Mouse (Mus musculus): ENCODE results near the gene Lat2. TPM values are rescaled to one million over a fixed set of nuclear protein-coding genes. Genes with fewer than 3 reads are reported as not detected.
A peak's percentile ranks its signal among the peaks of the same experiment; 100 is the strongest.

Lat2 gene
- total RNA-seq, 2 experiments from 2014 or later: 3.0 to 3.3 TPM

- intact Hi-C loops (cut with DNase I): loop anchor here (2.0 to 5.0 kb wide), 2 partner anchors 87 to 121 kb away; no protein-coding TSS in a partner anchor
- DNase-seq: no peak
Observed at GRCm38 (mm10) chr5:134615780-134616179, 955 bp upstream of the Lat2 start.

- DNase-seq: no peak
- intact Hi-C loops (cut with DNase I): loop anchor here (5.0 kb wide), 1 partner anchor 87 kb away; no protein-coding TSS in a partner anchor
Observed at GRCm38 (mm10) chr5:134615380-134615779, 555 bp upstream of the Lat2 start.

- no peak for DNase-seq
- intact Hi-C loops (cut with DNase I): no loop called here
Observed at GRCm38 (mm10) chr5:134614296-134614695, 529 bp downstream of the Lat2 start.

- intact Hi-C loops (cut with DNase I): no loop called here
- no peak for DNase-seq
Observed at GRCm38 (mm10) chr5:134613727-134614126, 1.1 kb downstream of the Lat2 start.

DNA sequence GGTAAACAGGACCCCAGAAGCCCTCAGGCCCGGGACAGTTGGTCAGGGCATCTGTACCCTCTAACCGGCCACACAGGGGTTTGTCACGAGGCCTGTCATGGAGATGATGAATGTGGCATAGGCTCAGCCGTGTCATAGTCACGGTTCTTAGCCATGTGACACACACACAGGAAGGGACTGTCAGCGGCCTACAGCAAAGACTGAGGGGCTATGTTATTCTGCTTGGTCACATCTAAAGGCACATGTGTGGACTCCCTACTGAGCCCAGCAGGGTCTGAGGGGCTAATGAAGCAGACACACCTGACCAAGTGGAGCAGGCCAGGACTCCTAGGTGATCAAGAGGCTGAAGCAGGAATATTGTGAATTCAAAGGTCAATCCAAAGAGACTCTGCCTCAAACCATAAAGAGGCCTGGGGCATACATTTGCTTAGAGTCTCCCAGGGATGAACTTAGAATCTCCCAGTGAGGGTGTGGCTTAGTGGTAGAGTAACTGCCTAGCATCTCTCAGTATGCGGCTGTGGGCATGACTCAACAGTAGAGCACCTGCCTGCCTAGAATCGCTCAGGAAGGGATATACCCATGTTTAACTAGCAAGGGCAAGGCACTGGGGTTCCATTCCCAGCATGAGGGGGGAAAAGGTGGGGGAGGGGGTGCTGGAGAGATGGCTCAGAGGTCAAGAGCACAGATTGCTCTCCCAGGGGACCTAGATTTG lies 2.9 kb downstream of the Lat2 start:
- intact Hi-C loops (cut with DNase I): no loop called here
- DNase-seq: no peak

DNA sequence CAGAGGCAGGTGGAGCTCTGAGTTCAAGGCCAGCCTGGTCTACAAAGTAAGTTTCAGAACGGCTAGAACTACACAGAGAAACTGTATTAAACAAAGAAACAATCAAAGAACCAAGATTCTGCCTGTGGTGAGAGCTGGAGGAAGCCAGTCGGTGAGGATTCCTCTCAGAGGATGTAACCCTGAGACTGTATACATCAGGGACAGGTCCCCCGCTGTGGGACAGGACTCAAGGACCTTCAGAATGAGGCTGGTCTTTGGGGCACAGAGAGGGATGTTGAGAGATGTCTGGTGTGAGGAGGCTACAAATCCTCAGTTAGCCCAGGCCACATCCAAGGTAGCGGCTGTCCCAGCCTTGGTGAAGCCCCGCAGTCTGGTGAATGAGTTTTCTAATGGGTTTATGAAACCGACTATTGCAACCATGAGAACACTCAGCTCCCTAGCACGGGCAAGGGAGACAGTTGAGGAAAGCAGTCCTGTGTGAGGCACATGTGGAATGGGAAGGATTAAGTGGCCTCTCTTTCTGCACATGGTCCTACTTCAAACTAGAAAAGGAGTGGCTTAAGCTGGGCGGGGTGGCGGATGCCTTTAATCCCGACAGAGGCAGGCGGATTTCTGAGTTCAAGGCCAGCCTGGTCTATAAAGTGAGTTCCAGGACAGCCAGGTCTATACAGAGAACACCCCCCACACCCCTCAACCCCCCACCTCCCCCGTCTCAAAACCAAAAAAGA lies 4.7 kb downstream of the Lat2 start:
- DNase-seq: no peak

DNA sequence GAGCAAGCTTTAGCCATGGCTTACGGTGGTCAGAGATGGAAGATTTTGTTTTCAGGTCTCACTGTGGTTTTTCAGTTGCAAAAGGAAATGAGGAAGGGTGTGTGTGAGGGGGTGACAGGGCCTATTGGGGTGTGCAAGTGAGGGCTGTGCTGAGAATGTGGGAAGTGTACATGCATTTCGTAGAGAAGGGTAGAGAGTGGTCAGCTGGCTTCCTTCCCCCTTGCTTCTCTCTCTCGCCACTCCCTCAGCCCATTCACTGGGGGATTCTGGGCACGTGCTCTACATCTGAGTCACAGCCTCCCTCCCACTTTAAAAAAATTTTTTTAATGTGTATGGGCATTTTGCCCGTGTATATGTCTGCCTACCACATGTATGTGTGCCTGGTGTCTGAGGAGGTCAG lies 7.7 kb downstream of the Lat2 start:
- intact Hi-C loops (cut with DNase I): loop anchor here (10.0 kb wide), 1 partner anchor 298 kb away; the partner anchor contains the start of gene Tmem270
- peak in 1 of 2 experiments; percentile 40 for DNase-seq

More for the DNA sequence above, 4.7 kb downstream of the Lat2 start:
- intact Hi-C loops (cut with DNase I): loop anchor here (10.0 kb wide), 1 partner anchor 295 kb away; the partner anchor contains the start of gene Tmem270

DNA sequence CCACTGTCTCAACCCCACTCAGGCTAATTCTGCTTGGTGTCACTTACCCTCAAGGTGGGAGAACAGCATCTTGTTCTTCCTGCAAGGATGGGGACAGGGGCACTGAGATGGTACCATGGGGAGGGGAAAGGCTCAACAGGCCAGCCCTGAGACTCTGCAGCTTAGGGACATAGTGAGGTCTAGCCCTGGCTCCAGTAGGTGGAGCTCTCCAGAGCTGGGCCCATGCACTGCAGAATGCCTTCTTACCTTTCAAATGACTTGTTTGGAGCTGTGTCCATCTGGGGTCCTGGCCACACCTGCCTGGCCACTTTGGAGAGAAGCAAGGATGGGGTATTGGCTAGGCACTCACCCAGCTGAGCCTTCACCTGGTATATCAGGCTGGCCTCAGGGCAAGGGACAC lies 8.5 kb downstream of the Lat2 start:
- no peak for DNase-seq
- intact Hi-C loops (cut with DNase I): loop anchor here (10.0 kb wide), 1 partner anchor 298 kb away; the partner anchor contains the start of gene Tmem270

DNA sequence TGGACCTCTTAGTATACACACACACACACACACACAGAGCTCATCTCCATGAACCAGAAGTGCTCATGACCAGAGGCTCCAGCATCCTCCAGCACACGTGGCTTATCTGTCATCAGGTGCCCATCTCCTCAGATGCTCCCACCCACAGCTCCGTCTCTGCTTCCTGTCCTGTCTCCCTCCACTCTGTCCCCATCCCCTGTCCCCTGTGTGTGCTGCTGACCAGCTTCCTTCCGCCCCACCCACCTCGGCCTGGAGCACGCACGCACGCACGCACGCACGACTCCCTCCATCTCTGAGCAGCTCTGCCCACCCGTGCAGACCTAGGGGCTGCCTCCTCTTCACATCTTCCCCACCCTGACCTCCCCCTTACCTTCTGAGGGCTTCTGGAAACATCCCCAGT lies 10.4 kb downstream of the Lat2 start:
- no peak for DNase-seq
- intact Hi-C loops (cut with DNase I): loop anchor here (5.0 to 10.0 kb wide), 2 partner anchors 98 to 300 kb away; partner anchors contain the start of gene Tmem270

DNA sequence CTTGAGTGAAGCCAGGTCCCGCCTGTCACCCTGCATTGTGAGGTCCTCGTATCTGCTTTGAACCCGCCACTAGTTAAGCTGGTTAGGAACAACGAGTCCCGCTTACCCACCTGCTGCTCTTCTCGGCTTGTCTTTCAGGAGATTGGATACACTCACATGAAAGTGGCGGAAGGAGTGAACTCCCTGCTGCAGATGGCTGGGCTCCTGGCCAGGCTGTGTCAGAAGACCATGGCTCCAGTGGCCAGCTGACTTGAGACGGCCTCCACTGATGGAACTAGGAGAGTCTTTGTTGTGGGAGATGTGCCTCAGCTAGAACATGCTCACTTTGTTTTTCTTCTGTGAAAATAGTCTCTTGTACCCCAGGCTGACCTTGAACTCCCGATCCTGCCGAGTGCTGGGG lies 17.1 kb downstream of the Lat2 start:
- peak; percentile 61 to 62 for DNase-seq
- intact Hi-C loops (cut with DNase I): no loop called here

- intact Hi-C loops (cut with DNase I): no loop called here
- no peak for DNase-seq
Observed at GRCm38 (mm10) chr5:134593093-134593492, 21.7 kb downstream of the Lat2 start.

DNA sequence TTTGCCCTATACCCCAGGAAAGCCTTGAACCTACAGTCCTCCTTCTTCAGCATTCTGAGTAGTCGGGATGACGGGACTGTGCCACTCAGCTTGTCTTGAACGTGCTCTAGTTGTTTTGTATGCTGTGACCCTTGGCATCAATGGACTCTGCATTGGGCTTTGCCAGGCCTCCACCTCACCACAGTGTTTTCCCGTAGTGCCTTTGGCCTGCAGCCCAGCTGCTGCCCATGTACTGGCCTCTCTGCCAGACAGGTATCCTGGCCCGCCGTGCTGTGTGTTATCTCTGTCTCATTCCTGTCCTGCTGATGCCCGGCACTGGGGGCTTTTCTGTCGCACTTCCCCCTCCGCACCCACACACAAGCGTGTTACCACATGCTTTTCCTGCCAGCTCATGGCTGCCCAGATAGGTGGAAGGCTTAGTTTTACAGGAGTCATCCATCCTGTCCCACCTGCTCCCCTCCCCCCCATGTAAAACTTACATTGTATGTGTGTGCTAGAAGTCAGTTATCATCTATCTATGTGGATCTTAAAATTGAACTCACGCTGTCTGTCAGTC lies 22.7 kb downstream of the Lat2 start:
- DNase-seq: peak; percentile 55 to 64

DNA sequence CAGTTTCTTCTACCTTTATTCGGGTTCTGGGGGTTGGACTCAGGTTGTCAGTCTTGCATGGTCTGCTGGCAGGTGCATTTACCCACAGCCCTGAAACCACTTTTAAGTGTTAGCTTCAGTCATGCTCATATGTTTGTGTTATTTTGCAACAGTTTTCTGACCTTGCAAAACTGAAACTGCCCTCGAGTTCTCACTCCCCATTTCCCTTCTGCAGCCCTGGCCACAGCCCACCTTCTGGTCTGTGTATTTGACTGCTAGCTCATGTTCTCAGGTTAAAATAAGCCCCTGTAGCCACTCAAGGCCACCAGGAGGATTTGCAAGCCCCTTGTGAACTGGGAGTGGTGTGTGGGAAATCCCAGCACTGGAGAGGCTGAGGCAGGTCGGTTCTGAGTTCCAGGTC lies 24.9 kb downstream of the Lat2 start:
- no peak for DNase-seq

More for the DNA sequence above, 22.7 kb downstream of the Lat2 start:
- intact Hi-C loops (cut with DNase I): no loop called here

GRCm38 (mm10) chr5:134584798-134585197 lies 30.0 kb downstream of the Lat2 start:
- intact Hi-C loops (cut with DNase I): loop anchor here (5.0 to 10.0 kb wide), 2 partner anchors 37 to 200 kb away; no protein-coding TSS in a partner anchor
- DNase-seq: no peak

More for the DNA sequence above, 24.9 kb downstream of the Lat2 start:
- intact Hi-C loops (cut with DNase I): loop anchor here (10.0 kb wide), 1 partner anchor 205 kb away; no protein-coding TSS in a partner anchor

DNA sequence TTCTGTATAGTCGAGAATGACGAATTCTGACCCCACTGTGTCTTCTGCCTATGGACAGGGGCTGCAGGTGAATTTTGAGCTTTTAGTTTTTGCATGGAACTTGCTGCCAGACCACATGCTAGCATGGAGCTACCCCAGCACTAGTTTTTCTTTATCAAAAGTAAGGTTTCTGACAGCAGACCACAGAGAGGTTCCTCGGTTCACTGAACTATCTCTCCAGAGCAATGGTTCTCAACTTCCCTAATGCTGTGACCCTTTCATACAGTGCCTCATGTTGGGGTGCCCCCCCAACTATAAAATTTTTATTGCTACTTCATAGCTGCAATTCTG lies 31.0 kb downstream of the Lat2 start:
- intact Hi-C loops (cut with DNase I): loop anchor here (5.0 to 10.0 kb wide), 2 partner anchors 37 to 199 kb away; no protein-coding TSS in a partner anchor
- DNase-seq: no peak

DNA sequence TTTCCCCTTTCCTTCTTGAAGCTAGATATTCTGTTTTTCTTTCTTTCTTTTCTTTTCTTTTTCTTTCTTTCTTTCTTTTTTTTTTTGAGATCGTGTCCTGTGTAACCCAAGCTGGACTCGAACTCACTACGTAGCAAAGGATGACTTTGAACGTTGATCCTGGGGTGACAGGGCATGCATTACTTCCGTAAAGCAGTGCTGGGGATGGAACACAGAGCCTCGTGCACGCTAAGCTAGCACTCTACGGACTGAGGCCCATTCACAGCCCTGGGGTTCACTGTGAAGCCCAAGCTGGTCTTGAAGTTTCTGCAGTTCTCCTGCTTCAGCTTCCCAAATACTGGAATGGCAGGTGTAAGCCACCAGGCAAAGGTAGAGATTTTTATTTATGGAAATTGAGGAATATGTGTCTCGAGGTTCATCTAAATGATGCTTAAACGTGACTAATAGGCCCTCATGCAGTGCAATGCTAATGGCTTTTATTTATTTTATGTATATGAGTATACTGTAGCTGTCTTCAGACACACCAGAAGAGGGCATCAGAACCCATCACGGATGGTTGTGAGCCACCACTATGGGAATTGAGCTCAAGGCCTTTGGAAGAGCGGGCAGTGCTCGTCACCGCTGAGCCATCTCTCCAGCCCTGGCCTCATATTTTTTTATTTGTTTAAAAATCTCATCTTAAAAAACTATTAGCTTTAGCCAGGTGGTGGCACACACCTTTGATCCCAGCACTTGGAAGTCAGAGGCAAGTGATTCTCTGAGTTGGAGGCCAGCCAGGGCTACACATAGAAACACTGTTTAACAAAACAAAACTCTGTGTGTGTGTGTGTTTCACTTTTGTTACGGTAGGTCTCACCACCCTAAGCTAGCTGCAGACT lies 31.6 kb downstream of the Lat2 start:
- no peak for DNase-seq
- intact Hi-C loops (cut with DNase I): loop anchor here (5.0 to 10.0 kb wide), 2 partner anchors 36 to 198 kb away; no protein-coding TSS in a partner anchor

DNA sequence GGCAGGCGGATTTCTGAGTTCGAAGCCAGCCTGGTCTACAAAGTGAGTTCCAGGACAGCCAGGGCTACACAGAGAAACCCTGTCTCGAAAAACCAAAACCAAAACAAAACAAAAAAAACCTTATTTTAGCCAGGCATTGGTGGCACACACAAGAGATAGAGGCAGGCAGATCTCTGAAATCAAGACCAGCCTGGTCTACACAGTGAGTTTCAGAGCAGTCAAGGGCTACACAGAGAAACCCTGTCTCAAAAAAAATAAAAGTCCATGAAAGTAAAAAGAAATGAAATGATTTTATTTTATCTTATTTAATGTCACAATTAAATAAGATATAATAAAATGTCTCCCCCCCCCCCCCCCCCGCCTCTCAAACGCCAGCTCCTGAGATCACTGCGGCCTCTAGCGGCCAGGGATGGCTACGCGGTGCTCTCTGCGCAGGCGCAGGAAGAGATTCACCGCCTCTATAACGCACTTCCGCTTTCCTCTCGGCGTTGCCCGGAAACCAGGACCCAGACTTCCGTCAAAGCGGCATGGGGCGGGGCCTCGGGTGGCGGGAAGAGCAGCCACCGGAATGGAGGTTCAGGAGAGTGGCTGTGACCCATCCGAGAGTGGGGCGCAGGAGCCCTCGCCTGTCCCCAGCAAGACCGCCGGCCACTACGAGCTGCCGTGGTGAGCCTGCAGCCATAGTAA lies 32.5 kb downstream of the Lat2 start:
- intact Hi-C loops (cut with DNase I): loop anchor here (5.0 to 10.0 kb wide), 2 partner anchors 35 to 198 kb away; no protein-coding TSS in a partner anchor
- peak; percentile 97 to 98 for DNase-seq

DNA sequence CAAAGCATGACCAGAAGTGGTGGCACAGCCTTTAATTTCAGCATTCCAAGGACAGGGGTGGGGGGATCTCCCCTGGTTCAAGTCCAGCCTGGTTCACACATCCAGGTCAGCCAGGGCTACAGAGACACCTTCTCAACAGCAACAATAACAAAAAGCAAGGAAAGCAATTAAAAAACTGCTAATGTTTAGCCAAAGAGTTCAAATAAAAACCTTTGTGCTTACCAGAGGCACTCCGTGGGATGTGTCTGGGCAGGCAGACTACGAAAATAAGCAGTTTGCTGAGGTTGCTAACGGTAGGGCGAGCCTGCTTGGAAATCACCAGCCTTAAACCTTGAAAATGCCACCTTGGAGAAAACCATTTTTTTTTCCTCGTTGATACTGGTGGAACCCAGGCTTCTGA lies 33.7 kb downstream of the Lat2 start, which contains the start of gene Rfc2:
TSS of gene Rfc2 (plus strand) at position 221 of the 400 bp plus-strand sequence.
- intact Hi-C loops (cut with DNase I): loop anchor here (2.0 to 10.0 kb wide), 3 partner anchors 34 to 196 kb away; no protein-coding TSS in a partner anchor
- DNase-seq: no peak

DNA sequence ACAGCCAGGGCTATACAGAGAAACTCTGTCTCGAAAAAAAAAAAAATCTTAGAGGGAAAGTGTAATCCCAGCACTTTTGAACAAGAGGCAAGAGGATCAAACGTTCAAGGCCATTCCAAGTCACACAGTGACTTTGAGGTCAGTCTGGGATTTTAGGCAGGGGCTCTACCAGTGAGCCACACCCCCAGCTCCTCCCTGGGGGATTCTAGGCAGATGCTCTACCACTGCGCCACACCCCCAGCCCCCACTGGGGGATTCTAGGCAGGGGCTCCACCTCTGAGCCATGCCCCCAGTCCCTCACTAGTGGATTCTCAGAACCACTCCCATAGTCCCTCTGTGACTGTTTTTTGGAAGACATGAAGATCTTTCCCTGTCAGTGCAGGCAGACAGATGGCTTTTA lies 35.7 kb downstream of the Lat2 start:
- intact Hi-C loops (cut with DNase I): no loop called here
- DNase-seq: no peak

Measured in heart, postnatal 14 days (tissue).